Mouse (Mus musculus) forebrain, embryonic 10.5 days (tissue): ENCODE data around the gene Ppm1l. TPM values are rescaled to one million over a fixed set of nuclear protein-coding genes. Genes with fewer than 3 reads are reported as not detected.
"Not testable (repeated sequence)": the region's sequence is repeated elsewhere in the genome, so short reads cannot be mapped to it uniquely, and the experiment has no call there.

Experiments used
- DNase-seq: peaks from one replicate; pipeline ENCODE4 v3.0.0-alpha.2; 2017; ENCODE audit warnings: low spot score; ENCODE audit errors: extremely low spot score
- H3K27ac ChIP-seq: fragments of 300-500 bp; sonication (generic); 2 replicates; pipeline ENCODE4 v1.5.1; 2016; ENCODE audit warnings: mild to moderate bottlenecking
- H3K27me3 ChIP-seq: fragments of 300-500 bp; sonication (generic); 2 replicates; pipeline ENCODE4 v1.6.1; 2016; ENCODE audit warnings: mild to moderate bottlenecking; ENCODE audit not compliant: poor library complexity, severe bottlenecking
- H3K36me3 ChIP-seq: fragments of 300-500 bp; sonication (generic); replicated peaks from 2 replicates; pipeline ENCODE4 v1.6.1; 2016; ENCODE audit warnings: mild to moderate bottlenecking, moderate library complexity
- H3K4me1 ChIP-seq: fragments of 300-500 bp; sonication (generic); 2 replicates; pipeline ENCODE4 v1.6.1; 2016
- H3K4me3 ChIP-seq: fragments of 300-500 bp; sonication (generic); 2 replicates; pipeline ENCODE4 v1.5.1; 2016; ENCODE audit warnings: mild to moderate bottlenecking, moderate library complexity
- H3K9me3 ChIP-seq: fragments of 300-500 bp; sonication (generic); 2 replicates; pipeline ENCODE4 v1.6.1; 2016; ENCODE audit warnings: mild to moderate bottlenecking, moderate library complexity
- WGBS: fragments of 180-500 bp; shearing (Covaris S2); methylation state at CpG from one replicate; pipeline ENCODE4 v1.1.7; 2016; 5-methylcytosine and 5-hydroxymethylcytosine counted together
- polyA plus RNA-seq: library from polyadenylated mRNA; unstranded; fragments of >200 nt; fragmentation: Nextera tagmentation; extraction: Ambion mirVana; gene quantifications from 2 replicates; pipeline ENCODE4 v1.2.1, GENCODE M21; 2016

Ppm1l gene
- polyA plus RNA-seq, 1 experiment from 2014 or later: 9.8 TPM

GRCm38 (mm10) chr3:69361487-69362349, 45.1 kb downstream of the Ppm1l start:
- Histone ChIP-seq H3K9me3 (0 out of 2 replicates have a peak, but pooled peaks cover 4% of the 10 kb centered on the region), H3K36me3 (no peaks in the 10 kb centered on the region), H3K27me3 (no peaks in the 10 kb centered on the region), H3K4me3 (no peak overlapping the region), H3K4me1 (peaks cover 20% of the 10 kb centered on the region), H3K27ac (no peak overlapping the region)
- DNase-seq: no peak
- 90% methylated on average over 13 of the region's 13 CpGs for WGBS

- Histone ChIP-seq H3K36me3 (no peaks in the 10 kb centered on the region), H3K9me3 (0 out of 2 replicates have a peak, but pooled peaks cover 4% of the 10 kb centered on the region), H3K27me3 (no peaks in the 10 kb centered on the region), H3K4me3 (no peak overlapping the region), H3K4me1 (peaks cover 20% of the 10 kb centered on the region), H3K27ac (no peak overlapping the region)
- WGBS: 87% methylated on average over 5 of the region's 5 CpGs
- no peak for DNase-seq
Measured at GRCm38 (mm10) chr3:69362350-69362790, 45.7 kb downstream of the Ppm1l start.

- Histone ChIP-seq H3K4me3 (no peak overlapping the region), H3K36me3 (no peaks in the 10 kb centered on the region), H3K27ac (no peak overlapping the region), H3K27me3 (no peaks in the 10 kb centered on the region), H3K4me1 (peaks cover 20% of the 10 kb centered on the region), H3K9me3 (0 out of 2 replicates have a peak, but pooled peaks cover 4% of the 10 kb centered on the region)
- 77% methylated on average over 4 of the region's 4 CpGs for WGBS
- DNase-seq: no peak
Measured at GRCm38 (mm10) chr3:69362906-69363305, 46.2 kb downstream of the Ppm1l start.

- H3K36me3 ChIP-seq: no peaks in the 10 kb centered on the region
- H3K4me3 ChIP-seq: no peak overlapping the region
- WGBS: 93% methylated on average over 6 of the region's 6 CpGs
- 0 out of 2 replicates have a peak, but pooled peaks cover under 1% of the 10 kb centered on the region for H3K9me3 ChIP-seq
- no peak overlapping the region for H3K27ac ChIP-seq
- DNase-seq: no peak
- H3K27me3 ChIP-seq: no peaks in the 10 kb centered on the region
- peaks cover 20% of the 10 kb centered on the region for H3K4me1 ChIP-seq
Measured at GRCm38 (mm10) chr3:69364151-69364550, 47.5 kb downstream of the Ppm1l start.

- no peak overlapping the region for H3K27ac ChIP-seq
- no peak for DNase-seq
- WGBS: 94% methylated on average over 9 of the region's 9 CpGs
Measured at GRCm38 (mm10) chr3:69367916-69368315, 51.3 kb downstream of the Ppm1l start.

GRCm38 (mm10) chr3:69372731-69373130, 56.1 kb downstream of the Ppm1l start:
- Histone ChIP-seq H3K27ac (no peak overlapping the region), H3K36me3 (no peaks in the 10 kb centered on the region), H3K9me3 (peaks cover 3% of the 10 kb centered on the region; the same call in 1 of the 2 replicates), H3K27me3 (no peaks in the 10 kb centered on the region), H3K4me3 (no peak overlapping the region), H3K4me1 (no peaks in the 10 kb centered on the region)
- 77% methylated on average over 3 of the region's 3 CpGs for WGBS
- DNase-seq: no peak

More at GRCm38 (mm10) chr3:69367916-69368315, 51.3 kb downstream of the Ppm1l start:
- Histone ChIP-seq H3K4me3 (no peak overlapping the region), H3K4me1 (peaks cover 14% of the 10 kb centered on the region), H3K27me3 (no peaks in the 10 kb centered on the region), H3K36me3 (no peaks in the 10 kb centered on the region), H3K9me3 (peaks cover 3% of the 10 kb centered on the region; the same call in 1 of the 2 replicates)

- no peaks in the 10 kb centered on the region for H3K36me3 ChIP-seq
- no peak overlapping the region for H3K4me3 ChIP-seq
- DNase-seq: no peak
- H3K9me3 ChIP-seq: peaks cover 3% of the 10 kb centered on the region; the same call in 1 of the 2 replicates
- WGBS: 85% methylated on average over 10 of the region's 10 CpGs
- H3K4me1 ChIP-seq: no peaks in the 10 kb centered on the region
- no peak overlapping the region for H3K27ac ChIP-seq
- H3K27me3 ChIP-seq: no peaks in the 10 kb centered on the region
Measured at GRCm38 (mm10) chr3:69373544-69374306, 57.1 kb downstream of the Ppm1l start.

- H3K4me3 ChIP-seq: no peak overlapping the region
- no peak overlapping the region for H3K27ac ChIP-seq
- peaks cover 3% of the 10 kb centered on the region; the same call in 1 of the 2 replicates for H3K9me3 ChIP-seq
- no peaks in the 10 kb centered on the region for H3K4me1 ChIP-seq
- DNase-seq: no peak
- H3K36me3 ChIP-seq: no peaks in the 10 kb centered on the region
- no peaks in the 10 kb centered on the region for H3K27me3 ChIP-seq
- 87% methylated on average over 5 of the region's 5 CpGs for WGBS
Measured at GRCm38 (mm10) chr3:69374538-69374937, 57.9 kb downstream of the Ppm1l start.

GRCm38 (mm10) chr3:69374983-69375382, 58.3 kb downstream of the Ppm1l start:
- Histone ChIP-seq H3K27me3 (no peaks in the 10 kb centered on the region), H3K4me1 (no peaks in the 10 kb centered on the region), H3K36me3 (no peaks in the 10 kb centered on the region), H3K27ac (no peak overlapping the region), H3K4me3 (no peak overlapping the region), H3K9me3 (peaks cover 3% of the 10 kb centered on the region; the same call in 1 of the 2 replicates)
- 90% methylated on average over 5 of the region's 5 CpGs for WGBS
- DNase-seq: no peak

- 82% methylated on average over 4 of the region's 4 CpGs for WGBS
- peaks cover 7% of the 10 kb centered on the region; the same call in 1 of the 2 replicates for H3K9me3 ChIP-seq
- no peaks in the 10 kb centered on the region for H3K27me3 ChIP-seq
- no peak overlapping the region for H3K27ac ChIP-seq
- DNase-seq: no peak
- H3K36me3 ChIP-seq: no peaks in the 10 kb centered on the region
- H3K4me1 ChIP-seq: no peaks in the 10 kb centered on the region
- no peak overlapping the region for H3K4me3 ChIP-seq
Measured at GRCm38 (mm10) chr3:69381213-69381612, 64.6 kb downstream of the Ppm1l start.

- not testable (repeated sequence) for H3K4me3 ChIP-seq, H3K27me3 ChIP-seq, H3K27ac ChIP-seq, H3K4me1 ChIP-seq, H3K9me3 ChIP-seq, H3K36me3 ChIP-seq, DNase-seq
- WGBS: 89% methylated on average over 10 of the region's 10 CpGs
Measured at GRCm38 (mm10) chr3:69391834-69392233, 75.2 kb downstream of the Ppm1l start.

- no peak overlapping the region for H3K27ac ChIP-seq
- no peaks in the 10 kb centered on the region; the same call in 1 of the 2 replicates for H3K36me3 ChIP-seq
- no peaks in the 10 kb centered on the region for H3K27me3 ChIP-seq
- DNase-seq: no peak
- H3K4me3 ChIP-seq: no peak overlapping the region
- 86% methylated on average over 5 of the region's 5 CpGs for WGBS
- H3K9me3 ChIP-seq: peaks cover 3% of the 10 kb centered on the region; the same call in 1 of the 2 replicates
- H3K4me1 ChIP-seq: peaks cover 6% of the 10 kb centered on the region; the same call in 1 of the 2 replicates
Measured at GRCm38 (mm10) chr3:69392298-69392697, 75.6 kb downstream of the Ppm1l start.
